Mouse (Mus musculus): ENCODE results near the gene Usp17le.
"Not testable (repeated sequence)": the region's sequence is repeated elsewhere in the genome, so short reads cannot be mapped to it uniquely, and the experiment has no call there.

Gene Usp17le

DNA sequence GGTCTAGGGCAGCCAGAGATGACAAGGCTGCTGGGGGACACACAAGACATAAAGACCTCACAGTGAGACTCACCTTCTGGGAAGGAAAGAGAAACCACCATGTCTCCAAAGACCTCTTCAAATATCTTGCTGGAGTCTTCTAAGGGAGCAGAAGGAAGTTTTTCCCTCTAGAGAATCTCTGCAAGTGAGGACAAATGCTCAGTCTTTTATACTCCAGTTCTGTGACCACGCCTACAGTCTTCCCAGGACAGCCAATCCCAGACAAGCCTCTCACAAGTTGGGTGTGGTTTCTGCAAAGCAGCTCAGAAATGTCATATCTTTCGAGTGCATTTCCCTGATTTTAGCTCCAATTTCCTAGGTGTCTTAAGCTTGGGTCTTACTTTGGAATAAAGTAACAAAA, at the start of gene Usp17le:
Gene Usp17le (minus strand): TSS at position 101 of the 400 bp plus-strand sequence.
- DNase-seq (ENCODE audit: low spot score) = not testable (repeated sequence)

DNA sequence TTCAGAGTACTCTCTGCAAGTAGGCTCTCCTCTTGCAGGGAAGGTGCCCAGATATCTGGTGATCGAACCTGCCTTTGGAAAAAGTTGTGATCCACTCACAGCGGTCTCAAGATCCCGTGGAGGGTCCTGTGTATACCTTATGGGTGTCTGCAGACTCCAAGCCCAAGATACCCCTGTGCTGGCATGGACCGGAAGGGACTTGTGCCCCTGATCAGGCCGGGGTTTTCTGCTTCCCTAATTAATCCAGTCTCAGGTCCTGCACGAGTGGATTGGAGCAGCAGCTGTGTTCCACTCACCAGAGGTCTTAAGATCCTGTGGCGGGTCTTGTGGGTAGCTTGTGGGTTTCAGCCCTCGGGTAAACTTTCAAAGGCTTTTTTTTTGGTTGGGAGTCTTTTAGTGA, 33.1 kb upstream of the Usp17le start:
- DNase-seq (ENCODE audit: low spot score) = not testable (repeated sequence)

DNA sequence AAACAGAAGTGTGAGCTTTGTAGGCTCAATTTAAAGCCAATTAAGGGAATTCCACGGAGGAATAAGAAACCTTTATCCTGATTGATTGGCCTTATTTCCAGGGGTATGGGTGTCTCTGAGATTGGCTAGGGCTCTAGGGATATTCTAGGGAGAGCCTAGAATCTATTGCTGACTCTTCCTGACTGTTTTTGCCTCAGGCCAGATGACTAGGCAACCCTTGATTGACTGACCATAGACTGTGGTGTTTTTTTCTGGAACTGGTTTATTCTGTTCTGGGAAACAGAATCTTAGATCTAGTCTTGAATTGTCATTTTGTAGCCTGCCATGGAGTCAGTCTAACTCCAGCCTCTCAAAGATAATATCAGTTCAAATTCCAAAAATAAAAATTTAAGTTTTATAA, 13.5 kb upstream of the Usp17le start:
- no peak for DNase-seq (ENCODE audit: low spot score)

Measured in urinary bladder, postnatal 10 days (tissue).